Mouse (Mus musculus) liver, embryonic 15.5 days (tissue): ENCODE measurements around the gene Sdr39u1. TPM values are rescaled to one million over a fixed set of nuclear protein-coding genes. Genes with fewer than 3 reads are reported as not detected.

ENCODE experiments used
- ATAC-seq: fragments of 200-750 bp; cut with Nextera tagmentation; 2 replicates; pipeline ENCODE4 v1.8.0; 2017; ENCODE audit warnings: moderate number of reproducible peaks, mild to moderate bottlenecking, moderate library complexity; ENCODE audit not compliant: insufficient read depth
- H3K27ac ChIP-seq: fragments of 300-500 bp; sonication (generic); replicated peaks from 2 replicates; pipeline ENCODE4 v1.5.1; 2015; ENCODE audit warnings: mild to moderate bottlenecking, inconsistent platforms
- H3K27me3 ChIP-seq: fragments of 300-500 bp; sonication (generic); 2 replicates; pipeline ENCODE4 v1.6.1; 2015; ENCODE audit warnings: mild to moderate bottlenecking, inconsistent platforms
- H3K36me3 ChIP-seq: fragments of 300-500 bp; sonication (generic); replicated peaks from 2 replicates; pipeline ENCODE4 v1.6.1; 2015; ENCODE audit warnings: moderate library complexity, mild to moderate bottlenecking, inconsistent platforms
- H3K4me1 ChIP-seq: fragments of 300-500 bp; sonication (generic); replicated peaks from 2 replicates; pipeline ENCODE4 v1.6.1; 2015; ENCODE audit warnings: inconsistent platforms
- H3K4me2 ChIP-seq: fragments of 300-500 bp; sonication (generic); 2 replicates; pipeline ENCODE4 v1.6.1; 2015; ENCODE audit warnings: moderate library complexity, mild to moderate bottlenecking, inconsistent platforms
- H3K4me3 ChIP-seq: fragments of 300-500 bp; sonication (generic); replicated peaks from 2 replicates; pipeline ENCODE4 v1.5.1; 2015; ENCODE audit warnings: mild to moderate bottlenecking, inconsistent platforms
- H3K9ac ChIP-seq: fragments of 300-500 bp; sonication (generic); 2 replicates; pipeline ENCODE4 v1.6.1; 2015; ENCODE audit warnings: moderate library complexity, mild to moderate bottlenecking, inconsistent platforms
- H3K9me3 ChIP-seq: fragments of 300-500 bp; sonication (generic); replicated peaks from 2 replicates; pipeline ENCODE4 v1.6.1; 2016; ENCODE audit warnings: inconsistent platforms
- WGBS: fragments of 180-500 bp; shearing (Covaris S2); methylation state at CpG from one replicate; pipeline ENCODE4 v1.1.7; 2015; ENCODE audit warnings: mixed read lengths; ENCODE audit not compliant: insufficient replicate concordance; 5-methylcytosine and 5-hydroxymethylcytosine counted together
- polyA plus RNA-seq: library from polyadenylated mRNA; unstranded; fragments of >200 nt; fragmentation: Nextera tagmentation; extraction: Ambion mirVana; gene quantifications from 2 replicates; pipeline ENCODE4 v1.2.1, GENCODE M21; 2015

The Sdr39u1 gene
- polyA plus RNA-seq, 1 experiment from 2014 or later, result 12.8 TPM

DNA sequence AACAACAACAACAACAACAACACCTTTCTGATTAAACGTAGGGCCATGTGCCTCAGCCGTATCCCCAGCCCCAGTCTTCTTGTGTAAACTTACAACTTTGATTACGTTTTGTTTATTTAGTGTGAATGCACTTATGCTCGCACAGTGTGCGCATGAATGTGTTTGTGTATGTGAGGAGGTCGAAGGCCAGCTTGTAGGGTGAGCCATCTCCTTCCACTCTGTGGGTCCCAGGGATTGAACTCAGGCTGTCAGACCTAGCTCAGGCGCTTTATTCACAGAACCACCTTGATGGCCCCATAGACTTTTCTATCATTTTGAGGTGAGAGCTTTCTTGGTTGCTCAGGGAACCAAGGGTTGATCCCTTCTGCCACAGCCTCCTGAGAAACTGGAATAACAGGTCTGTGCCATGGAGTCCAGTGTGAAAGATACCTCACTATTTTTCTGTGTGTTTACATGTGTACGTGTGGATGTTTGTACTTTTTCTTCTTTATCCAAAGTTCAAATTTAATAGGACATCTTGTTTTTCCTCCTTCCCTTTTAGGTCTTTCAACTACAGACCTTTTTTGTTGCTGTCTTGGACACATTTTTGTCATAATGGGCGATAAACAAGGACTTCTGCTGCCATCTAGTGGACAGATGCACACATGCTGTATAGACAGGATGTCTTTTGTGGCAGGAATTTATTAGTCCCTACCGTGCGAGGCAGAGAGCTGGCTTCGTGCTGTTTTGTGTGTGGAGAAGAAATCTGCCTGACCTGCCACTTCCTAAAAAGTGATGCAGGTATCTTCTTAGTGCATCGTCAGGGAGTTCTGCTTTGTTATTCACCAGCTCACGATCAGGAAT, 18.4 kb upstream of the Sdr39u1 start:
- no peak for ATAC-seq
- Histone ChIP-seq H3K9me3 (no peaks in the 10 kb centered on the region), H3K9ac (no peak overlapping the region), H3K4me3 (no peak overlapping the region), H3K4me1 (peaks cover 25% of the 10 kb centered on the region), H3K36me3 (no peaks in the 10 kb centered on the region), H3K27me3 (no peaks in the 10 kb centered on the region), H3K27ac (no peak overlapping the region), H3K4me2 (no peak overlapping the region)
- 32% methylated on average over 14 of the region's 14 CpGs for WGBS

GRCm38 (mm10) chr14:55913406-55913805, 13.3 kb upstream of the Sdr39u1 start:
- Histone ChIP-seq H3K27me3 (no peaks in the 10 kb centered on the region), H3K4me3 (no peak overlapping the region), H3K36me3 (no peaks in the 10 kb centered on the region), H3K27ac (no peak overlapping the region), H3K9me3 (no peaks in the 10 kb centered on the region), H3K4me2 (no peak overlapping the region), H3K9ac (no peak overlapping the region), H3K4me1 (no peaks in the 10 kb centered on the region)
- ATAC-seq, result no peak
- whole genome bisulfite sequencing, result 27% methylated on average over 4 of the region's 4 CpGs

- Histone ChIP-seq H3K9ac (no peak overlapping the region), H3K4me2 (no peak overlapping the region), H3K27ac (no peak overlapping the region), H3K27me3 (0 out of 2 replicates have a peak, but pooled peaks cover under 1% of the 10 kb centered on the region), H3K4me1 (peaks cover 10% of the 10 kb centered on the region), H3K4me3 (no peak overlapping the region), H3K36me3 (no peaks in the 10 kb centered on the region), H3K9me3 (no peaks in the 10 kb centered on the region)
- 11% methylated on average over 1 of the region's 1 CpGs for WGBS
- no peak for ATAC-seq
These were observed 5.4 kb upstream of the Sdr39u1 start for GRCm38 (mm10) chr14:55905518-55905917.

DNA sequence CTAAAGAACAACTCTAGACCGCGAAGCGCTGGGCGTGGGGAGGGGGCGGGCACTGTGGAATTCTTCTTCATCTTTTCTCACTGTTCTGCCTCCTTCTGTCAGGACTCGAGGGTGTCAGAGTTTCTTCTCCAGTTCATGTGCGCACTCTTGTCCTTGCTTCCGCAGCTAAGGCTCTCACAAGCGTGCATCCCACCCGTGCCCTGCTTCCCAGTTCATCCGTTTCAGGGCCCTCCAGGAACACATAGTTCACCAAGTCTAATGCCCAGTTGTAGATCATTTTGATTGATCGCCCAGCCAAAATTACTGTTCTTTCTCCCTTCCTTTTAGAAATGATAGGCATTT, 292 bp upstream of the Sdr39u1 start:
- H3K36me3 ChIP-seq, result peaks cover 24% of the 10 kb centered on the region
- peaks cover 28% of the 10 kb centered on the region for H3K4me1 ChIP-seq
- H3K4me3 ChIP-seq, result peak overlapping the region; percentile 51
- peaks cover 13% of the 10 kb centered on the region for H3K27me3 ChIP-seq
- H3K27ac ChIP-seq, result no peak overlapping the region
- no peaks in the 10 kb centered on the region for H3K9me3 ChIP-seq
- ATAC-seq, result no peak
- H3K9ac ChIP-seq, result no peak overlapping the region
- peak overlapping the region; percentile 81 for H3K4me2 ChIP-seq
- 9% methylated on average over 12 of the region's 12 CpGs for WGBS

DNA sequence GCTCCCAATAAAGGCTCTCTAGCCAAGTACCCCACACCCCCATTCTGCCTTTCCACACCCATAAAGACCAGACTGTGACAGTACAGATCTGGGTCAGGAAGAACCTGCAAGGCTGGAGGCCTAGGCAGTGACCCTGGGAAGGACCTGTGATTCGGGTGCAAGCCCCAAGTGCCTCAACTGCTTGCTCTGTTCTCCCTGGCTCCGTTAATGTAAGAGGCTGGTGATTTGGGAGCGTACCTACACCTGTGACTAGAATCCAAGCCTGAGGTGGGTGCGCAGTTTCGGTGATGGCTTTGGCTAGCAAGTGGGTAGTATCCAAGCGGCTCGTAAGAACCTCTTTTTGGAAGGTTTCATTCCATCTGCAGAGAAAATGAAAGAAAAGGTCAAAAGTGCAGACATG, 1.1 kb downstream of the Sdr39u1 start:
- H3K27ac ChIP-seq, result no peak overlapping the region

GRCm38 (mm10) chr14:55897671-55898070, 2.4 kb downstream of the Sdr39u1 start:
- peaks cover 28% of the 10 kb centered on the region for H3K4me1 ChIP-seq
- peaks cover 13% of the 10 kb centered on the region for H3K27me3 ChIP-seq
- H3K36me3 ChIP-seq, result peaks cover 48% of the 10 kb centered on the region
- no peak overlapping the region for H3K4me2 ChIP-seq
- 74% methylated on average over 12 of the region's 12 CpGs for WGBS
- no peaks in the 10 kb centered on the region for H3K9me3 ChIP-seq
- no peak overlapping the region for H3K27ac ChIP-seq
- ATAC-seq, result no peak
- no peak overlapping the region for H3K9ac ChIP-seq
- H3K4me3 ChIP-seq, result no peak overlapping the region

More for the DNA sequence above, 1.1 kb downstream of the Sdr39u1 start:
- Histone ChIP-seq H3K36me3 (peaks cover 38% of the 10 kb centered on the region), H3K4me1 (peaks cover 28% of the 10 kb centered on the region), H3K4me3 (no peak overlapping the region), H3K9ac (no peak overlapping the region), H3K27me3 (peaks cover 13% of the 10 kb centered on the region), H3K4me2 (no peak overlapping the region; the same call in 1 of the 2 replicates), H3K9me3 (no peaks in the 10 kb centered on the region)
- ATAC-seq, result no peak
- 91% methylated on average over 7 of the region's 7 CpGs for whole genome bisulfite sequencing

GRCm38 (mm10) chr14:55886571-55887382, 13.3 kb downstream of the Sdr39u1 start:
- no peaks in the 10 kb centered on the region for H3K27me3 ChIP-seq
- H3K4me3 ChIP-seq, result peak overlapping the region; percentile 85
- H3K27ac ChIP-seq, result 0 out of 2 replicates have a peak overlapping the region, but pooled peaks have one; percentile 24
- H3K9ac ChIP-seq, result no peak overlapping the region
- 80% methylated on average over 24 of the region's 24 CpGs for WGBS
- ATAC-seq, result no peak
- H3K36me3 ChIP-seq, result peaks cover 59% of the 10 kb centered on the region
- H3K4me2 ChIP-seq, result peak overlapping the region; percentile 78
- H3K4me1 ChIP-seq, result peaks cover 48% of the 10 kb centered on the region
- H3K9me3 ChIP-seq, result no peaks in the 10 kb centered on the region

DNA sequence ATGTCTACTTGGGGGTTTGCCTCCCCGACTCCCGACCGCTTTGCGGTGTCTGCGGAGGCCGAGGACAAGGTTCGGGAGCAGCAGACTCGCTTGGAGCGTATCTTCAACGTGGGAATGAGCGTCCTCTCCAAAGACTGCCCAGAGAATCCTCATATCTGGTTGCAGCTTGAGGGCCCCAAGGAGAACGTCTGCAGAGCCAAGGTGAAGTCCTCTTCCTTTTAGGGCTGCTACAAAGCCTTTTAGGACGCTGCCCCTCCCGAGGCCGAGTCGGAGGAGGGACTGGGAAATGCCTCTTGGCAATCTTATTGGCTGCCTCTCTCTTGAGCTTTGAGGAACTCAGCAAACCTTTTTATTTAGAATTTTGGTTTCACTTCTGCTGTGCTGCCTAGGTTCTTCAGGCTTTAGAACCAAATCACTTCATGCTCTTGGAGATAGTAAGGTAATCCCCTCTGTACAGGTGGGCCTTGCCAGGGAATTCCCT, 14.3 kb downstream of the Sdr39u1 start:
- Histone ChIP-seq H3K27me3 (no peaks in the 10 kb centered on the region), H3K4me2 (peak overlapping the region; percentile 78), H3K36me3 (peaks cover 49% of the 10 kb centered on the region), H3K4me1 (peaks cover 48% of the 10 kb centered on the region), H3K27ac (peak overlapping the region; percentile 93), H3K9me3 (no peaks in the 10 kb centered on the region), H3K9ac (peak overlapping the region; percentile 95), H3K4me3 (peak overlapping the region; percentile 85)
- WGBS, result 2% methylated on average over 16 of the region's 16 CpGs
- no peak for ATAC-seq

GRCm38 (mm10) chr14:55885114-55885790, 14.8 kb downstream of the Sdr39u1 start:
- WGBS, result under 1% methylated on average over 29 of the region's 30 CpGs
- ATAC-seq, result peak; percentile 30

DNA sequence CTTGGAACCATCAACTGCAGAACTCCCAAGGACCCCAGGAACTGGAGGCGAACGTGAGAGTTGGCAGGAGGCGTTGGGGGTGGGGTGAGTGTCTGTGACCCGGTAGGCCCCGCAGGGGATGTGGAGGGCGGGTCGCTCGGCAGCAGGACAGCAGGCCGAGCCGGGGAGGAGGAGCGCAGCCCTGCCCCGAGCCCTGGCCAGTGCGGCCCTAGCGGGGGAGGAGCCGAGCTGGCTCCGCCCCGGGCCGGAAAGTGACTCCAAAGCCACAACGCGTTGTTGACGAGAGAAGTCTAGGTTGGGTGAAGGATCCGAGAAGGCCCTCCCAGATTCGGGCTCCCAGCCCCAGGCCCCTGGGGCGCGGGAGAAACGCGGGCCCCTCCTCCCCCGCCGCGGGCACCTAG, 15.4 kb downstream of the Sdr39u1 start, which contains the start of gene Khnyn:
Khnyn (plus strand) TSS at position 235 of the 401 bp plus-strand sequence.
- ATAC-seq, result peak; percentile 86
- Histone ChIP-seq H3K4me1 (peaks cover 51% of the 10 kb centered on the region), H3K9ac (peak within 1 kb of the TSS; percentile 95), H3K27ac (peak within 1 kb of the TSS; percentile 93), H3K4me3 (peak within 1 kb of the TSS; percentile 85), H3K36me3 (peaks cover 38% of the 10 kb centered on the region), H3K4me2 (peak within 1 kb of the TSS; percentile 78), H3K9me3 (no peaks in the 10 kb centered on the region), H3K27me3 (no peaks in the 10 kb centered on the region)
- WGBS, result under 1% methylated on average over 30 of the region's 30 CpGs

More at GRCm38 (mm10) chr14:55885114-55885790, 14.8 kb downstream of the Sdr39u1 start:
- peak overlapping the region; percentile 78 for H3K4me2 ChIP-seq
- no peaks in the 10 kb centered on the region for H3K27me3 ChIP-seq
- peak overlapping the region; percentile 85 for H3K4me3 ChIP-seq
- H3K27ac ChIP-seq, result peak overlapping the region; percentile 93
- peaks cover 43% of the 10 kb centered on the region for H3K36me3 ChIP-seq
- peaks cover 48% of the 10 kb centered on the region for H3K4me1 ChIP-seq
- H3K9ac ChIP-seq, result peak overlapping the region; percentile 95
- H3K9me3 ChIP-seq, result no peaks in the 10 kb centered on the region
